Mouse (Mus musculus): Measurements from ENCODE around the gene Rnf166. TPM values are rescaled to one million over a fixed set of nuclear protein-coding genes. Genes with fewer than 3 reads are reported as not detected.
A peak's percentile ranks its signal among the peaks of the same experiment; 100 is the strongest.

Gene Rnf166
- total and polyA plus RNA-seq, 3 experiments = 36.9 to 99.4 (median 41.6) TPM

DNA sequence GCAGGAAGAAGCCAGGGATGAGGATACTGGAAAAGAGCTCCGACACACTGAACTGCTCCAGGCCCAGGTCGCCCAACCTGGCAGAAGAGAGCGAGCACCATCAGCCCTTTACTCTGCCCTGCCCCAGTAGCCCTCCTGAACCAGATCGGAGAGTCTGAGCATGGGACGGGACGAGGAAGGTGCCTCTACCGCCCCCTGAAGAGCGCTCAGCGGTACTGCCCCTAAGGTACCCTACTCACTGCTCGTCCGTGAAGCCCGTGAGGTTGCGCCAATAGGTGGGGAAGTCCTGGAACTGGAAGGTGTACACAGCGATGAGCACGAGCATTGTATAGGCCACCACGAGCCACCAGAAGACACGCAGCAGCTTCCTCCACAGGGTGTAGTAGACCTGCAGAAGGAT is 22.0 kb upstream of the Rnf166 start:
- intact Hi-C loops (cut with DNase I) = loop anchor here (2.0 kb wide), 1 partner anchor 65 kb away; the partner anchor contains the start of gene Cyba
- TF ChIP-seq EP300 (IDR thresholded peaks at IDR 0.05; ENCODE audit: insufficient read depth, low read depth, low read length) = no peak
- peak; percentile 59 for TF ChIP-seq CTCF (IDR thresholded peaks at IDR 0.05)
- WGBS = 70% methylated on average over 17 of the region's 17 CpGs
- no peaks in the 10 kb centered on the region for H3K79me2 ChIP-seq (replicated peaks; ENCODE audit: control insufficient read depth, insufficient read depth, low read length)
- H3K9ac ChIP-seq (ENCODE audit: low read depth, low read length) = no peak overlapping the region
- no peak overlapping the region for H3K4me3 ChIP-seq
- H3K27ac ChIP-seq = peak overlapping the region; percentile 12; the same call in 1 of the 2 replicates
- no peaks in the 10 kb centered on the region for H3K4me1 ChIP-seq (ENCODE audit: control insufficient read depth, insufficient read depth, low read length)
- DNase-seq = no peak
- no peaks in the 10 kb centered on the region for H3K36me3 ChIP-seq (ENCODE audit: control insufficient read depth, insufficient read depth, low read length)
- H3K27me3 ChIP-seq (ENCODE audit: control insufficient read depth, insufficient read depth, low read length) = no peaks in the 10 kb centered on the region

DNA sequence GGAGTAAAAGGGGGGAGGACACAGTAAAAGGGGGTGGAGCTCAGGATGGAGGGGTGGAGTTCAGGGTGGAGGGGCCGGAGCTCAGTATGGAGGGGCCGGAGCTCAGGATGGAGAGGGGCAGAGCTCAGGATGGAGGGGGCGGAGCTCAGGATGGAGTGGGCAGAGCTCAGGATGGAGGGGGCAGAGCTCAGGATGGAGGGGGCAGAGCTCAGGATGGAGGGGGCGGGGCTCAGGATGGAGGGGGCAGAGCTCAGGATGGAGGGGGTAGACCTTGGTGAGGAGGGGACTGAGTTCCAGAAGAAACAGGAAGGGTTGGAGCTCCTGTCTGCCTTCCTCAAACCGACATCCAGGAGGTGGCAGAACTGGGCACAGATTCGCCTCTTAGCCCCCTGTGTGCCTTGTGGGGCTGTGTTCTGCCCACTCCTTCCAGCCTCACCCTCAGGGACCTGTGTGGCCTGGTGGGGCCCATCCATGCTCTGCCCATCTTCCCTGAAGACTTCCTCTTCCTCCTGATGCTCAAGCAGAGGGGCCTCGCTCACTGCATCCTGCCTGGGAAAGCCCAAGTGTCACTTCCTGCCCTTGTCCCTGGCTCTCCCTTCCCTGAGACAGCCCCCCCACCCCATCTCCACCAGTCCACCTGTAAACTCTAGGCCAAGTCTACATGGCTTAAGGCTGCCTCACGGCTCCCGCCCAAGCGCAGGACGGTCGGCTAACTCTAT is 21.3 kb upstream of the Rnf166 start:
- DNase-seq = peak in 1 of 2 experiments; percentile 21
- H3K79me2 ChIP-seq (replicated peaks; ENCODE audit: control insufficient read depth, insufficient read depth, low read length) = no peaks in the 10 kb centered on the region
- no peaks in the 10 kb centered on the region for H3K4me1 ChIP-seq (ENCODE audit: control insufficient read depth, insufficient read depth, low read length)
- no peak overlapping the region for H3K9ac ChIP-seq (ENCODE audit: low read depth, low read length)
- no peaks in the 10 kb centered on the region for H3K36me3 ChIP-seq (ENCODE audit: control insufficient read depth, insufficient read depth, low read length)
- no peaks in the 10 kb centered on the region for H3K27me3 ChIP-seq (ENCODE audit: control insufficient read depth, insufficient read depth, low read length)
- 62% methylated on average over 12 of the region's 12 CpGs for WGBS
- H3K27ac ChIP-seq = peak overlapping the region; percentile 12; the same call in 1 of the 2 replicates
- intact Hi-C loops (cut with DNase I) = no loop called here
- H3K4me3 ChIP-seq = no peak overlapping the region
- TF ChIP-seq POLR2A (IDR thresholded peaks at IDR 0.05; ENCODE audit: insufficient read depth, low read depth, low read length) (no peak), CTCF (IDR thresholded peaks at IDR 0.05) (no peak), EP300 (IDR thresholded peaks at IDR 0.05; ENCODE audit: insufficient read depth, low read depth, low read length) (no peak)

DNA sequence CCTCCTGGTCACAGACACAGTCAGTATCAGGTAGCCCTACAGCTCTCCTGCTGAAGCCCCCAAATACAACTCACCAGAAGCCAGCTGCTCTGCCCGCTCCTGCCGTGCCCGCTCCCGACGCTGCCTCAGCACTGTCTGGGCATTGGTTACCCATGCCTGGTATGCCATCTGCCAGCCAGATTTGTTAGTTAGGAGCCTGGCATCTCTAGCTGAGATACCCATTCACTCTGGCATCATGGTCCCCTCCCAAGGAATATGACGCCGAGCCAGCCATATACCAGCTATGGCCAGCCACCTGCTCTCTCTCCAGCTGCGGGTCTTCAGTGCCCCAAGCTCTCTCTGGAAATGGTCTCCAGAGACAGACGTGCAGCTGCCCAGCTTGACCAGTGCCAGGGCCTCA is 12.5 kb upstream of the Rnf166 start:
- no peak overlapping the region for H3K27ac ChIP-seq
- DNase-seq = no peak
- H3K27me3 ChIP-seq (ENCODE audit: control insufficient read depth, insufficient read depth, low read length) = no peaks in the 10 kb centered on the region
- no peaks in the 10 kb centered on the region for H3K79me2 ChIP-seq (replicated peaks; ENCODE audit: control insufficient read depth, insufficient read depth, low read length)
- H3K4me3 ChIP-seq = no peak overlapping the region
- H3K4me1 ChIP-seq (ENCODE audit: control insufficient read depth, insufficient read depth, low read length) = no peaks in the 10 kb centered on the region
- no peaks in the 10 kb centered on the region for H3K36me3 ChIP-seq (ENCODE audit: control insufficient read depth, insufficient read depth, low read length)
- no peak for TF ChIP-seq POLR2A (IDR thresholded peaks at IDR 0.05; ENCODE audit: insufficient read depth, low read depth, low read length)
- no peak for TF ChIP-seq EP300 (IDR thresholded peaks at IDR 0.05; ENCODE audit: insufficient read depth, low read depth, low read length)
- TF ChIP-seq CTCF (IDR thresholded peaks at IDR 0.05) = no peak
- H3K9ac ChIP-seq (ENCODE audit: low read depth, low read length) = no peak overlapping the region
- WGBS = 94% methylated on average over 9 of the region's 9 CpGs
- intact Hi-C loops (cut with DNase I) = no loop called here

DNA sequence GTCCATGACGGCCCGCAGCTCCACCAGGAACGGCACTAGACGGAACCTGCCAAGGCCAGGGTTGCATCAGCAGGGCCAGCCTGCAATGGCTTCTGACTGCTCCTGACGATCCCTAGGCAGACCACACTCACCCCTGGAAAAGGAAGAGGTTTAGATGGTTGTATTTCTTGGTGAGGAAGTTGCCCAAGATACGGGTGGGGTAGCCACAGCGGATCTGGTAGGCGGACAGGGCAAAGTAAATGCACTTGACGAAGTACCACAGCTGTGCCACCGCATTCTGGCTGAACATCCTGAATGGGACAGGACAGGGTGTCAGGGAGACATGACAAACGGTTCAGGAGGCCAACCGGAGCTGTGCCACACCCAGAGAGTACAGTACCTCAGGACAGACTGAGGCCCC is 9.0 kb upstream of the Rnf166 start:
- no peaks in the 10 kb centered on the region for H3K79me2 ChIP-seq (replicated peaks; ENCODE audit: control insufficient read depth, insufficient read depth, low read length)
- no peak for DNase-seq
- no peak overlapping the region for H3K9ac ChIP-seq (ENCODE audit: low read depth, low read length)
- TF ChIP-seq EP300 (IDR thresholded peaks at IDR 0.05; ENCODE audit: insufficient read depth, low read depth, low read length) (no peak), CTCF (IDR thresholded peaks at IDR 0.05) (no peak), POLR2A (IDR thresholded peaks at IDR 0.05; ENCODE audit: insufficient read depth, low read depth, low read length) (no peak)
- no peaks in the 10 kb centered on the region for H3K27me3 ChIP-seq (ENCODE audit: control insufficient read depth, insufficient read depth, low read length)
- H3K27ac ChIP-seq = no peak overlapping the region
- H3K4me3 ChIP-seq = no peak overlapping the region
- H3K4me1 ChIP-seq (ENCODE audit: control insufficient read depth, insufficient read depth, low read length) = no peaks in the 10 kb centered on the region
- 89% methylated on average over 12 of the region's 12 CpGs for WGBS
- H3K36me3 ChIP-seq (ENCODE audit: control insufficient read depth, insufficient read depth, low read length) = no peaks in the 10 kb centered on the region
- intact Hi-C loops (cut with DNase I) = no loop called here

DNA sequence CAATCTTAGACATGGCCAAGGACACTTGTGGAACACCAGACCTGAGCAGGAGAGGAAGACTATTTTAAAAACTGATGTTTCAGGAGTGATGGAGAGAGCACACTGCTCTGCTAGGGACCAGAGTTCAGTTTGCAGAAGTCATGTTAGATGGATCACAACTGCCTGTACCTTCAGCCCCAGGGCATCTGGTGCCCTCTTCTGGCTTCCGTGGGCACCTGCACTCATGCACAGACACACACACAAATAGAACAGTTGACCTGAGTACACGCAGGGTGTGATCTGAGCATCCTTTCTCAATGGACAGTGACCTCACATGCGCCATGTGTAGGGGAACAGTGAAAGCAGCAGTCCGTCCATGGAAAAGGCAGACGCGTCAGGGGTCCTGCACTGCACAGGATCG is 8.0 kb upstream of the Rnf166 start:
- TF ChIP-seq POLR2A (IDR thresholded peaks at IDR 0.05; ENCODE audit: insufficient read depth, low read depth, low read length) = no peak
- TF ChIP-seq EP300 (IDR thresholded peaks at IDR 0.05; ENCODE audit: insufficient read depth, low read depth, low read length) = no peak
- TF ChIP-seq CTCF (IDR thresholded peaks at IDR 0.05) = peak; percentile 43
- 98% methylated on average over 7 of the region's 7 CpGs for WGBS
- intact Hi-C loops (cut with DNase I) = no loop called here
- Histone ChIP-seq H3K27me3 (ENCODE audit: control insufficient read depth, insufficient read depth, low read length) (no peaks in the 10 kb centered on the region), H3K79me2 (replicated peaks; ENCODE audit: control insufficient read depth, insufficient read depth, low read length) (no peaks in the 10 kb centered on the region), H3K4me1 (ENCODE audit: control insufficient read depth, insufficient read depth, low read length) (no peaks in the 10 kb centered on the region), H3K4me3 (no peak overlapping the region), H3K9ac (ENCODE audit: low read depth, low read length) (no peak overlapping the region), H3K27ac (no peak overlapping the region), H3K36me3 (ENCODE audit: control insufficient read depth, insufficient read depth, low read length) (no peaks in the 10 kb centered on the region)
- no peak for DNase-seq

DNA sequence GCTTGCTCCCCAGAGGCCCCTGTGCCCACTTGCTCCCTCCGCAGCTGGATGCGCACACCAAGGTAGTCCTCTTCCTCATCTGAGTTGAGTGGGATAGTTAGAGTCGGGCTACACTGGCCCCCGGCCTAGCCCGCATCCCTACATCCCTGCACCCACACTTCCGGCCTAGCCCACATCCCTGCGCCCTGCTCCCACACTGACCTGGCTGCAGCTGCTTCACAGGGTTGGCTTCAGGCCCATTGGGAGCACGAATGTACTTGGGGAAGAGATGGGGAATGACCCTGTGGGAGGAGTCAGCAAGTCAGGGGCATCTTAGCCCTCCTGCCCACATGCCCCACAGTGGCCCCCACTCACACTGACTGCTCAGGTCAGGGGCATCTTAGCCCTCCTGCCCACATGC is 6.6 kb upstream of the Rnf166 start:
- no peaks in the 10 kb centered on the region for H3K27me3 ChIP-seq (ENCODE audit: control insufficient read depth, insufficient read depth, low read length)
- H3K4me1 ChIP-seq (ENCODE audit: control insufficient read depth, insufficient read depth, low read length) = no peaks in the 10 kb centered on the region
- H3K9ac ChIP-seq (ENCODE audit: low read depth, low read length) = no peak overlapping the region
- no peaks in the 10 kb centered on the region for H3K79me2 ChIP-seq (replicated peaks; ENCODE audit: control insufficient read depth, insufficient read depth, low read length)
- no peak for DNase-seq
- H3K4me3 ChIP-seq = no peak overlapping the region
- 77% methylated on average over 8 of the region's 8 CpGs for WGBS
- intact Hi-C loops (cut with DNase I) = no loop called here
- no peak overlapping the region for H3K27ac ChIP-seq
- TF ChIP-seq POLR2A (IDR thresholded peaks at IDR 0.05; ENCODE audit: insufficient read depth, low read depth, low read length) = no peak
- TF ChIP-seq EP300 (IDR thresholded peaks at IDR 0.05; ENCODE audit: insufficient read depth, low read depth, low read length) = no peak
- TF ChIP-seq CTCF (IDR thresholded peaks at IDR 0.05) = no peak
- H3K36me3 ChIP-seq (ENCODE audit: control insufficient read depth, insufficient read depth, low read length) = no peaks in the 10 kb centered on the region
